Mouse (Mus musculus) CH12.LX (cell line): ENCODE results near the gene Grik2. TPM values are rescaled to one million over a fixed set of nuclear protein-coding genes. Genes with fewer than 3 reads are reported as not detected.

ENCODE experiments used
- DNase-seq: peaks from one replicate; pipeline ENCODE4 v3.0.0-alpha.2; 2013; ENCODE audit errors: extremely low read depth
- H3K27ac ChIP-seq: 2 replicates; pipeline ENCODE4 v1.5.1; 2012; ENCODE audit warnings: low read depth, mild to moderate bottlenecking, control low read depth, moderate library complexity; ENCODE audit not compliant: insufficient read depth
- H3K27me3 ChIP-seq: replicated peaks from 2 replicates; pipeline ENCODE3; 2012; ENCODE audit warnings: inconsistent platforms
- H3K36me3 ChIP-seq, 2 experiments: replicated peaks in 1 of 2; 2 replicates each; pipeline versions ENCODE3 to v1.6.1; 2012; ENCODE audit warnings: inconsistent platforms in 1 of 2, low read length in 1 of 2, mild to moderate bottlenecking in 1 of 2, mixed read lengths in 1 of 2, moderate library complexity in 1 of 2; ENCODE audit not compliant: control insufficient read depth in 1 of 2, insufficient read depth in 1 of 2
- H3K4me1 ChIP-seq, 2 experiments: 2 replicates each; pipeline ENCODE4 v1.6.1; 2012; ENCODE audit warnings: inconsistent platforms in 1 of 2, moderate library complexity in 1 of 2; ENCODE audit not compliant: insufficient read depth in 2 of 2, control insufficient read depth in 1 of 2
- H3K4me2 ChIP-seq: 2 replicates; pipeline ENCODE4 v1.6.1; 2012; ENCODE audit warnings: low read depth, mild to moderate bottlenecking, control low read depth; ENCODE audit not compliant: poor library complexity, insufficient read depth, severe bottlenecking
- H3K4me3 ChIP-seq, 3 experiments: fragments of 150-350 bp in 1 of 3; sonication (generic) in 1 of 3; replicated peaks in 1 of 3; 2 replicates each; pipeline versions ENCODE3 to v1.5.1; 2011 to 2012; ENCODE audit warnings: low read depth in 2 of 3, low read length in 2 of 3, mild to moderate bottlenecking in 2 of 3, moderate library complexity in 2 of 3, control low read depth in 1 of 3, improper control_type of control experiment in 1 of 3, inconsistent platforms in 1 of 3, mixed read lengths in 1 of 3; ENCODE audit not compliant: poor library complexity in 1 of 3
- H3K79me2 ChIP-seq: replicated peaks from 2 replicates; pipeline ENCODE4 v1.6.1; 2012; ENCODE audit warnings: mild to moderate bottlenecking, moderate library complexity; ENCODE audit not compliant: control insufficient read depth, poor library complexity, insufficient read depth, severe bottlenecking; ENCODE audit errors: extremely low read depth
- H3K9ac ChIP-seq: 2 replicates; pipeline ENCODE4 v1.6.1; 2012; ENCODE audit warnings: low read depth, mild to moderate bottlenecking, control low read depth, moderate library complexity; ENCODE audit not compliant: insufficient read depth
- H3K9me3 ChIP-seq: replicated peaks from 2 replicates; pipeline ENCODE3; 2012; ENCODE audit warnings: low read length, inconsistent platforms, mixed read lengths
- E2F4 ChIP-seq: IDR thresholded peaks from 2 replicates; pipeline ENCODE4 v1.6.1; 2011; ENCODE audit warnings: low read depth, low read length, improper control_type of control experiment; ENCODE audit not compliant: insufficient replicate concordance
- ELF1 ChIP-seq: IDR thresholded peaks from 2 replicates; pipeline ENCODE4 v1.6.1; 2014; ENCODE audit warnings: low read depth, mild to moderate bottlenecking, inconsistent platforms, low read length, improper control_type of control experiment
- ETS1 ChIP-seq: conservative IDR thresholded peaks from 2 replicates; pipeline ENCODE4 v1.6.1; 2012; ENCODE audit warnings: low read depth, mild to moderate bottlenecking, inconsistent platforms, low read length, improper control_type of control experiment, moderate library complexity
- HCFC1 ChIP-seq: IDR thresholded peaks from 2 replicates; pipeline ENCODE4 v1.6.1; 2012; ENCODE audit warnings: low read depth, mild to moderate bottlenecking, inconsistent platforms, low read length, improper control_type of control experiment
- IRF4 ChIP-seq: IDR thresholded peaks from 2 replicates; pipeline ENCODE4 v1.6.1; 2014; ENCODE audit warnings: low read depth, mild to moderate bottlenecking, inconsistent platforms, low read length, improper control_type of control experiment
- JUN ChIP-seq: IDR thresholded peaks from 2 replicates; pipeline ENCODE4 v1.6.1; 2011; ENCODE audit warnings: low read depth, mild to moderate bottlenecking, low read length, improper control_type of control experiment, moderate library complexity; ENCODE audit not compliant: insufficient read depth
- JUND ChIP-seq: conservative IDR thresholded peaks from 2 replicates; pipeline ENCODE4 v1.6.1; 2011; ENCODE audit warnings: low read depth, low read length, improper control_type of control experiment
- KAT2A ChIP-seq: IDR thresholded peaks from 2 replicates; pipeline ENCODE4 v1.6.1; 2012; ENCODE audit warnings: low read length, improper control_type of control experiment, inconsistent platforms; ENCODE audit not compliant: insufficient replicate concordance
- MAFK ChIP-seq: IDR thresholded peaks from 2 replicates; pipeline ENCODE4 v1.6.1; 2011; ENCODE audit warnings: low read length, improper control_type of control experiment; ENCODE audit not compliant: insufficient replicate concordance
- MAX ChIP-seq: IDR thresholded peaks from 2 replicates; pipeline ENCODE4 v1.6.1; 2011; ENCODE audit warnings: low read length, improper control_type of control experiment
- MAZ ChIP-seq: IDR thresholded peaks from 2 replicates; pipeline ENCODE4 v1.6.1; 2012; ENCODE audit warnings: low read depth, mild to moderate bottlenecking, inconsistent platforms, low read length, improper control_type of control experiment, moderate library complexity
- MEF2A ChIP-seq: IDR thresholded peaks from 2 replicates; pipeline ENCODE4 v1.6.1; 2014; ENCODE audit warnings: low read depth, mild to moderate bottlenecking, inconsistent platforms, low read length, improper control_type of control experiment, borderline replicate concordance
- MXI1 ChIP-seq: IDR thresholded peaks from 2 replicates; pipeline ENCODE4 v1.6.1; 2011; ENCODE audit warnings: mild to moderate bottlenecking, low read depth, low read length, improper control_type of control experiment
- MYC ChIP-seq: IDR thresholded peaks from 2 replicates; pipeline ENCODE4 v1.6.1; 2011; ENCODE audit warnings: low read depth, mild to moderate bottlenecking, improper control_type of control experiment, low read length
- NELFE ChIP-seq: IDR thresholded peaks from 2 replicates; pipeline ENCODE4 v1.6.1; 2011; ENCODE audit warnings: low read depth, low read length, improper control_type of control experiment
- POLR2AphosphoS2 ChIP-seq: IDR thresholded peaks from 2 replicates; pipeline ENCODE4 v1.6.1; 2011; ENCODE audit warnings: low read depth, low read length, improper control_type of control experiment
- RCOR1 ChIP-seq: conservative IDR thresholded peaks from 2 replicates; pipeline ENCODE4 v1.6.1; 2012; ENCODE audit warnings: low read depth, mild to moderate bottlenecking, inconsistent platforms, low read length, improper control_type of control experiment
- SIN3A ChIP-seq: IDR thresholded peaks from 2 replicates; pipeline ENCODE4 v1.6.1; 2012; ENCODE audit warnings: low read length, improper control_type of control experiment, inconsistent platforms
- TBP ChIP-seq: conservative IDR thresholded peaks from 2 replicates; pipeline ENCODE4 v1.6.1; 2011; ENCODE audit warnings: low read depth, low read length, improper control_type of control experiment
- TCF12 ChIP-seq: IDR thresholded peaks from 2 replicates; pipeline ENCODE4 v1.6.1; 2014; ENCODE audit warnings: low read depth, mild to moderate bottlenecking, inconsistent platforms, low read length, improper control_type of control experiment
- USF1 ChIP-seq: IDR thresholded peaks from 2 replicates; pipeline ENCODE4 v1.6.1; 2014; ENCODE audit warnings: low read depth, mild to moderate bottlenecking, inconsistent platforms, low read length, improper control_type of control experiment
- USF2 ChIP-seq: conservative IDR thresholded peaks from 2 replicates; pipeline ENCODE4 v1.6.1; 2011; ENCODE audit warnings: low read depth, low read length, improper control_type of control experiment
- ZC3H11A ChIP-seq: IDR thresholded peaks from 2 replicates; pipeline ENCODE4 v1.6.1; 2012; ENCODE audit warnings: low read depth, mild to moderate bottlenecking, inconsistent platforms, low read length, improper control_type of control experiment
- ZKSCAN1 ChIP-seq: IDR thresholded peaks from 2 replicates; pipeline ENCODE4 v1.6.1; 2012; ENCODE audit warnings: low read depth, inconsistent platforms, low read length, improper control_type of control experiment, borderline replicate concordance
- ZMIZ1 ChIP-seq: IDR thresholded peaks from 2 replicates; pipeline ENCODE4 v1.6.1; 2012; ENCODE audit warnings: low read depth, mild to moderate bottlenecking, inconsistent platforms, low read length, improper control_type of control experiment
- ZNF384 ChIP-seq: IDR thresholded peaks from 2 replicates; pipeline ENCODE4 v1.6.1; 2012; ENCODE audit warnings: low read depth, low read length, improper control_type of control experiment, inconsistent platforms
- dilution Hi-C: fragments of 300-500 bp; cut with MboI; formaldehyde crosslinking; loops from 2 replicates; pipeline ENCODE4 v1.14.3; 2020; ENCODE audit warnings: low sequenced_read_pairs; ENCODE audit not compliant: extremely low pct_unique_long_range_greater_than_20kb, extremely low pct_ligation_motif_present
- in situ Hi-C: fragments of 300-500 bp; cut with MboI; formaldehyde crosslinking; loops from 3 replicates; pipeline ENCODE4 v1.14.3; 2019; ENCODE audit warnings: low sequenced_read_pairs, low pct_ligation_motif_present, low pct_unique_long_range_greater_than_20kb, mixed read lengths
- polyA plus RNA-seq: library from polyadenylated mRNA; unstranded; fragments of >175 nt; gene quantifications from 2 replicates; pipeline ENCODE4 v1.2.1, GENCODE M21; 2012; ENCODE audit warnings: low read depth; ENCODE audit not compliant: insufficient read length
- total RNA-seq, 2 experiments: library from RNA; depleted of rRNA; stranded (reverse); fragments of 300-350 nt in 1 of 2; fragments of >200 nt in 1 of 2; gene quantifications; 2 replicates each; pipeline ENCODE4 v1.2.3; 2012 to 2014

The Grik2 gene
- total and polyA plus RNA-seq, 3 experiments, result not detected

- dilution Hi-C loops (no loop called here), in situ Hi-C loops (no loop called here)
- H3K27ac ChIP-seq, result no peak overlapping the region
- no peak overlapping the region for H3K9ac ChIP-seq
- no peaks in the 10 kb centered on the region for H3K9me3 ChIP-seq
- no peaks in the 10 kb centered on the region for H3K4me1 ChIP-seq
- DNase-seq, result no peak
- H3K79me2 ChIP-seq, result no peaks in the 10 kb centered on the region
- H3K4me2 ChIP-seq, result no peak overlapping the region
- no peaks in the 10 kb centered on the region for H3K27me3 ChIP-seq
- H3K4me3 ChIP-seq, result no peak overlapping the region
- no peaks in the 10 kb centered on the region for H3K36me3 ChIP-seq
- TF ChIP-seq E2F4, result no peak
- TF ChIP-seq HCFC1, result no peak
- TF ChIP-seq MAZ, result no peak
- TF ChIP-seq TBP, result no peak
- no peak for TF ChIP-seq MEF2A
- no peak for TF ChIP-seq TCF12
- no peak for TF ChIP-seq MXI1
- TF ChIP-seq USF1, result no peak
- no peak for TF ChIP-seq MAX
- no peak for TF ChIP-seq MYC
- TF ChIP-seq ZMIZ1, result no peak
- TF ChIP-seq ZKSCAN1, result no peak
- no peak for TF ChIP-seq ZNF384
- no peak for TF ChIP-seq JUND
These were observed 335.0 kb downstream of the Grik2 start for GRCm38 (mm10) chr10:49453535-49453934.

- in situ Hi-C loops, result no loop called here
- no peak overlapping the region for H3K4me2 ChIP-seq
These were observed 347.2 kb downstream of the Grik2 start for GRCm38 (mm10) chr10:49441369-49441768.

More at GRCm38 (mm10) chr10:49441369-49441768, 347.2 kb downstream of the Grik2 start:
- Histone ChIP-seq H3K36me3 (no peaks in the 10 kb centered on the region), H3K27ac (no peak overlapping the region), H3K79me2 (no peaks in the 10 kb centered on the region), H3K9ac (no peak overlapping the region), H3K27me3 (no peaks in the 10 kb centered on the region), H3K9me3 (no peaks in the 10 kb centered on the region), H3K4me3 (no peak overlapping the region), H3K4me1 (no peaks in the 10 kb centered on the region)
- no peak for TF ChIP-seq KAT2A
- no peak for TF ChIP-seq MXI1
- no peak for TF ChIP-seq SIN3A
- TF ChIP-seq IRF4, result no peak
- no peak for TF ChIP-seq TBP
- no peak for TF ChIP-seq ZNF384
- TF ChIP-seq RCOR1, result no peak
- TF ChIP-seq MEF2A, result no peak
- no peak for TF ChIP-seq MAX
- TF ChIP-seq POLR2AphosphoS2, result no peak
- no peak for TF ChIP-seq JUN
- no peak for TF ChIP-seq E2F4
- no peak for TF ChIP-seq MAFK
- no peak for TF ChIP-seq ZKSCAN1
- no peak for TF ChIP-seq ZC3H11A
- no peak for TF ChIP-seq USF2
- TF ChIP-seq ETS1, result no peak
- no peak for TF ChIP-seq ELF1
- TF ChIP-seq NELFE, result no peak
- DNase-seq, result no peak
- dilution Hi-C loops, result no loop called here
